Mouse (Mus musculus) myocyte (in vitro differentiated cells): ENCODE measurements around the gene Zbtb20. TPM values are rescaled to one million over a fixed set of nuclear protein-coding genes. Genes with fewer than 3 reads are reported as not detected.

Experiments used
- H3K27me3 ChIP-seq: one replicate; pipeline ENCODE4 v1.6.1; 2011; ENCODE audit not compliant: control insufficient read depth, insufficient read depth, insufficient read length
- H3K36me3 ChIP-seq: one replicate; pipeline ENCODE4 v1.6.1; 2011; ENCODE audit not compliant: control insufficient read depth, insufficient read depth
- H3K4me2 ChIP-seq: one replicate; pipeline ENCODE4 v1.6.1; 2011; ENCODE audit warnings: low read depth, control low read depth
- H3K4me3 ChIP-seq: one replicate; pipeline ENCODE4 v1.5.1; 2011; ENCODE audit warnings: mild to moderate bottlenecking, control low read depth, moderate library complexity
- H3K79me2 ChIP-seq: one replicate; pipeline ENCODE4 v1.6.1; 2011; ENCODE audit not compliant: control insufficient read depth, insufficient read depth
- H3ac ChIP-seq: one replicate; pipeline ENCODE4 v1.6.1; 2011; ENCODE audit not compliant: control insufficient read depth, insufficient read length
- CEBPB ChIP-seq: IDR thresholded peaks from 2 replicates; pipeline ENCODE4 v1.6.1; 2011; ENCODE audit warnings: mild to moderate bottlenecking, moderate library complexity; ENCODE audit not compliant: poor library complexity, insufficient read depth, severe bottlenecking
- E2F4 ChIP-seq: IDR thresholded peaks from one replicate; pipeline ENCODE4 v1.6.1; 2011; ENCODE audit warnings: mild to moderate bottlenecking, control low read depth, moderate library complexity; ENCODE audit not compliant: insufficient read depth
- MAX ChIP-seq: IDR thresholded peaks from one replicate; pipeline ENCODE4 v1.6.1; 2011; ENCODE audit warnings: low read depth, mild to moderate bottlenecking, control low read depth
- MYOD1 ChIP-seq, 3 experiments: IDR thresholded peaks; one replicate each; pipeline ENCODE4 v1.6.1; 2011; ENCODE audit warnings: control low read depth in 2 of 3, low read depth in 2 of 3, mild to moderate bottlenecking in 2 of 3, moderate library complexity in 1 of 3; ENCODE audit not compliant: insufficient read length in 2 of 3, control insufficient read depth in 1 of 3
- MYOG ChIP-seq, 3 experiments: IDR thresholded peaks; one replicate each; pipeline ENCODE4 v1.6.1; 2011; ENCODE audit warnings: control low read depth in 2 of 3, low read depth in 2 of 3, mild to moderate bottlenecking in 2 of 3; ENCODE audit not compliant: insufficient read length in 2 of 3, control insufficient read depth in 1 of 3, insufficient read depth in 1 of 3
- POLR2A ChIP-seq: IDR thresholded peaks from one replicate; pipeline ENCODE4 v1.6.1; 2011; ENCODE audit warnings: low read depth, mild to moderate bottlenecking, control low read depth, moderate library complexity; ENCODE audit not compliant: insufficient read length
- POLR2AphosphoS2 ChIP-seq: IDR thresholded peaks from one replicate; pipeline ENCODE4 v1.6.1; 2011; ENCODE audit warnings: low read depth, control low read depth; ENCODE audit not compliant: insufficient read length
- REST ChIP-seq: IDR thresholded peaks from one replicate; pipeline ENCODE4 v1.6.1; 2011; ENCODE audit warnings: mild to moderate bottlenecking, control low read depth, moderate library complexity; ENCODE audit not compliant: insufficient read depth, insufficient read length
- SRF ChIP-seq: IDR thresholded peaks from one replicate; pipeline ENCODE4 v1.6.1; 2011; ENCODE audit warnings: low read depth; ENCODE audit not compliant: control insufficient read depth, insufficient read length
- TCF12 ChIP-seq: IDR thresholded peaks from one replicate; pipeline ENCODE4 v1.6.1; 2011; ENCODE audit warnings: mild to moderate bottlenecking, control low read depth; ENCODE audit not compliant: poor library complexity, insufficient read depth, severe bottlenecking
- TCF3 ChIP-seq: IDR thresholded peaks from one replicate; pipeline ENCODE4 v1.6.1; 2011; ENCODE audit warnings: low read depth, control low read depth; ENCODE audit not compliant: insufficient read length
- USF1 ChIP-seq: IDR thresholded peaks from one replicate; pipeline ENCODE4 v1.6.1; 2011; ENCODE audit warnings: low read depth, mild to moderate bottlenecking, control low read depth, moderate library complexity
- polyA plus RNA-seq: library from polyadenylated mRNA; unstranded; fragments of >200 nt; fragmentation: generic; extraction: Trizol; gene quantifications from one replicate; pipeline ENCODE4 v1.2.1, GENCODE M21; 2012; ENCODE audit warnings: missing spikeins

Zbtb20 gene
- polyA plus RNA-seq, 1 experiment: 5.0 TPM

- no peaks in the 10 kb centered on the region for H3K27me3 ChIP-seq
- H3K4me3 ChIP-seq: no peak overlapping the region
- H3K36me3 ChIP-seq: peaks cover 7% of the 10 kb centered on the region
- TF ChIP-seq TCF3 (no peak), SRF (no peak), CEBPB (no peak), MYOD1 (IDR thresholded peaks at IDR 0.05; ENCODE audit: control insufficient read depth in 1 of 3, insufficient read length in 2 of 3, low read depth in 2 of 3) (no peak), POLR2AphosphoS2 (no peak), POLR2A (no peak), MYOG (IDR thresholded peaks at IDR 0.05; ENCODE audit: control insufficient read depth in 1 of 3, insufficient read depth in 1 of 3, insufficient read length in 2 of 3, low read depth in 2 of 3) (no peak), USF1 (no peak), E2F4 (no peak), REST (no peak), MAX (no peak), TCF12 (no peak)
- H3K4me2 ChIP-seq: no peak overlapping the region
- no peak overlapping the region for H3ac ChIP-seq
- no peaks in the 10 kb centered on the region for H3K79me2 ChIP-seq
These were observed 695.8 kb downstream of the Zbtb20 start for GRCm38 (mm10) chr16:43571376-43572081.

- peaks cover 7% of the 10 kb centered on the region for H3K36me3 ChIP-seq
- H3K4me2 ChIP-seq: no peak overlapping the region
- no peaks in the 10 kb centered on the region for H3K27me3 ChIP-seq
- TF ChIP-seq POLR2AphosphoS2: no peak
- no peak for TF ChIP-seq SRF
- no peak for TF ChIP-seq CEBPB
- TF ChIP-seq E2F4: no peak
- TF ChIP-seq REST: no peak
- TF ChIP-seq MYOD1 (IDR thresholded peaks at IDR 0.05; ENCODE audit: control insufficient read depth in 1 of 3, insufficient read length in 2 of 3, low read depth in 2 of 3): no peak
- TF ChIP-seq MAX: no peak
- no peak for TF ChIP-seq USF1
- TF ChIP-seq POLR2A: no peak
- TF ChIP-seq TCF12: no peak
- TF ChIP-seq MYOG (IDR thresholded peaks at IDR 0.05; ENCODE audit: control insufficient read depth in 1 of 3, insufficient read depth in 1 of 3, insufficient read length in 2 of 3, low read depth in 2 of 3): no peak
- no peaks in the 10 kb centered on the region for H3K79me2 ChIP-seq
- H3ac ChIP-seq: no peak overlapping the region
- no peak overlapping the region for H3K4me3 ChIP-seq
These were observed 696.5 kb downstream of the Zbtb20 start for GRCm38 (mm10) chr16:43572171-43572570.

GRCm38 (mm10) chr16:43572766-43573165, 697.1 kb downstream of the Zbtb20 start:
- peaks cover 7% of the 10 kb centered on the region for H3K36me3 ChIP-seq
- no peak overlapping the region for H3ac ChIP-seq
- TF ChIP-seq TCF3: no peak
- TF ChIP-seq MYOD1 (IDR thresholded peaks at IDR 0.05; ENCODE audit: control insufficient read depth in 1 of 3, insufficient read length in 2 of 3, low read depth in 2 of 3): no peak
- no peak for TF ChIP-seq POLR2AphosphoS2
- no peak for TF ChIP-seq CEBPB
- TF ChIP-seq MAX: no peak
- no peak for TF ChIP-seq E2F4
- no peak for TF ChIP-seq SRF
- TF ChIP-seq REST: no peak
- no peak for TF ChIP-seq POLR2A
- no peak for TF ChIP-seq TCF12
- no peak for TF ChIP-seq USF1
- no peak for TF ChIP-seq MYOG (IDR thresholded peaks at IDR 0.05; ENCODE audit: control insufficient read depth in 1 of 3, insufficient read depth in 1 of 3, insufficient read length in 2 of 3, low read depth in 2 of 3)
- H3K79me2 ChIP-seq: no peaks in the 10 kb centered on the region
- H3K4me2 ChIP-seq: no peak overlapping the region
- no peak overlapping the region for H3K4me3 ChIP-seq
- no peaks in the 10 kb centered on the region for H3K27me3 ChIP-seq

GRCm38 (mm10) chr16:43573181-43573833, 697.6 kb downstream of the Zbtb20 start:
- Histone ChIP-seq H3K36me3 (peaks cover 7% of the 10 kb centered on the region), H3K79me2 (no peaks in the 10 kb centered on the region), H3K4me2 (no peak overlapping the region), H3K4me3 (no peak overlapping the region), H3K27me3 (no peaks in the 10 kb centered on the region), H3ac (no peak overlapping the region)
- TF ChIP-seq POLR2A: no peak
- no peak for TF ChIP-seq USF1
- no peak for TF ChIP-seq TCF3
- no peak for TF ChIP-seq REST
- no peak for TF ChIP-seq MYOG (IDR thresholded peaks at IDR 0.05; ENCODE audit: control insufficient read depth in 1 of 3, insufficient read depth in 1 of 3, insufficient read length in 2 of 3, low read depth in 2 of 3)
- TF ChIP-seq MAX: no peak
- no peak for TF ChIP-seq SRF
- no peak for TF ChIP-seq MYOD1 (IDR thresholded peaks at IDR 0.05; ENCODE audit: control insufficient read depth in 1 of 3, insufficient read length in 2 of 3, low read depth in 2 of 3)
- TF ChIP-seq TCF12: no peak
- TF ChIP-seq CEBPB: no peak
- no peak for TF ChIP-seq POLR2AphosphoS2
